29 mouse cellular contexts compared by ENCODE assay signal in genomic region chr2:75722893-75723292, GRCm38 (mm10). TPM values are rescaled to one million over a fixed set of nuclear protein-coding genes. Genes with fewer than 3 reads are reported as not detected.
DNase-seq lines count a peak whose midpoint lies in the region; ATAC-seq lines count a peak whose summit lies in the region.
"Had no signal": no experiment of that assay in that cellular context is flagged by ENCODE, and none has a peak within 500 bp of the region (broad histone marks: within the 10 kb centered on the region; RNA-seq: fewer than 3 reads in every experiment).

No protein-coding gene starts in this region.

- no peaks in the 10 kb centered on the region for H3K9me3 ChIP-seq in midbrain, embryonic 11.5 days (ENCODE audit: control insufficient read depth, low read length)
- H3K9me3 ChIP-seq in midbrain, embryonic 15.5 days, result no peaks in the 10 kb centered on the region
- no peaks in the 10 kb centered on the region for H3K9me3 ChIP-seq in intestine, embryonic 15.5 days
- H3K9me3 ChIP-seq: embryonic facial prominence, embryonic 10.5 days; embryonic facial prominence, embryonic 15.5 days; forebrain, embryonic 13.5 days; heart, embryonic 10.5 days; heart, embryonic 15.5 days; hindbrain, embryonic 12.5 days; limb, embryonic 13.5 days; liver, embryonic 15.5 days; midbrain, embryonic 12.5 days had no signal

- no peaks in the 10 kb centered on the region for H3K27me3 ChIP-seq in midbrain, embryonic 11.5 days (ENCODE audit: control insufficient read depth, insufficient read depth, low read length)
- H3K27me3 ChIP-seq in midbrain, embryonic 15.5 days (replicated peaks), result no peaks in the 10 kb centered on the region
- H3K27me3 ChIP-seq in intestine, embryonic 15.5 days (replicated peaks), result no peaks in the 10 kb centered on the region
- H3K27me3 ChIP-seq: embryonic facial prominence, embryonic 15.5 days; forebrain, embryonic 13.5 days; heart, embryonic 15.5 days; hindbrain, embryonic 12.5 days; limb, embryonic 13.5 days; liver, embryonic 15.5 days; midbrain, embryonic 12.5 days had no signal

- H3K4me3 ChIP-seq in midbrain, embryonic 11.5 days (ENCODE audit: low read depth, low read length), result no peak overlapping the region
- H3K4me3 ChIP-seq in midbrain, embryonic 15.5 days, result no peak overlapping the region
- no peak overlapping the region for H3K4me3 ChIP-seq in intestine, embryonic 15.5 days (replicated peaks)
- H3K4me3 ChIP-seq: embryonic facial prominence, embryonic 10.5 days; embryonic facial prominence, embryonic 15.5 days; forebrain, embryonic 13.5 days; heart, embryonic 10.5 days; heart, embryonic 15.5 days; hindbrain, embryonic 12.5 days; limb, embryonic 13.5 days; liver, embryonic 15.5 days; midbrain, embryonic 12.5 days had no signal

- H3K36me3 ChIP-seq in midbrain, embryonic 11.5 days (ENCODE audit: control insufficient read depth, insufficient read depth, low read length), result no peaks in the 10 kb centered on the region
- no peaks in the 10 kb centered on the region for H3K36me3 ChIP-seq in midbrain, embryonic 15.5 days (replicated peaks)
- H3K36me3 ChIP-seq in intestine, embryonic 15.5 days, result no peaks in the 10 kb centered on the region
- H3K36me3 ChIP-seq: embryonic facial prominence, embryonic 10.5 days; embryonic facial prominence, embryonic 15.5 days; heart, embryonic 10.5 days; heart, embryonic 15.5 days; hindbrain, embryonic 12.5 days; limb, embryonic 13.5 days; liver, embryonic 15.5 days; midbrain, embryonic 12.5 days had no signal

- no peak overlapping the region for H3K27ac ChIP-seq in midbrain, embryonic 11.5 days (ENCODE audit: low read depth, low read length)
- H3K27ac ChIP-seq in midbrain, embryonic 15.5 days, result no peak overlapping the region
- H3K27ac ChIP-seq in intestine, embryonic 15.5 days, result peak overlapping the region; percentile 27; the same call in 1 of the 2 replicates
- H3K27ac ChIP-seq: embryonic facial prominence, embryonic 10.5 days; embryonic facial prominence, embryonic 15.5 days; forebrain, embryonic 13.5 days; heart, embryonic 10.5 days; heart, embryonic 15.5 days; hindbrain, embryonic 12.5 days; hindbrain, postnatal 0 days; limb, embryonic 13.5 days; liver, embryonic 15.5 days; midbrain, embryonic 12.5 days had no signal

- peak; percentile 67 for DNase-seq in heart, adult 11 months
- DNase-seq in heart, postnatal 10 days, result no peak
- DNase-seq in midbrain, embryonic 11.5 days (ENCODE audit: low spot score, missing footprints), result peak; percentile 60
- DNase-seq in cerebellum, adult 18-20 months, result no peak
- no peak for DNase-seq in cerebellum, adult 9-10 months
- DNase-seq: cerebellum, adult 2 months; cerebellum, postnatal 25 days; gastrocnemius, postnatal 14 days; heart, postnatal 36 days; kidney, adult 18-20 months; kidney, postnatal 4 days; lung, postnatal 36 days; retina, postnatal 1 day; right cerebral cortex, postnatal 14 days; thymus, postnatal 14 days had no signal

- WGBS in midbrain, embryonic 11.5 days, result 84% methylated on average over 5 of the region's 5 CpGs
- 80% methylated on average over 5 of the region's 5 CpGs for WGBS in midbrain, embryonic 15.5 days
- WGBS in intestine, embryonic 15.5 days, result 59% methylated on average over 5 of the region's 5 CpGs

- ATAC-seq in midbrain, embryonic 11.5 days (ENCODE audit: low FRiP score), result no peak
- ATAC-seq in midbrain, embryonic 15.5 days (replicated peaks), result no peak
- ATAC-seq in intestine, embryonic 15.5 days, result 0 out of 2 replicates have a peak, but pooled peaks have one; percentile 34
- ATAC-seq: activated CD4-positive, CD25-positive, alpha-beta regulatory T cell, adult 4 months; CD4-positive, CD25-positive, alpha-beta regulatory T cell, adult 4 months; forebrain, embryonic 13.5 days; hindbrain, postnatal 0 days had no signal

- H3K9ac ChIP-seq in midbrain, embryonic 11.5 days (ENCODE audit: low read length), result no peak overlapping the region
- H3K9ac ChIP-seq in midbrain, embryonic 15.5 days, result no peak overlapping the region
- H3K9ac ChIP-seq in intestine, embryonic 15.5 days, result no peak overlapping the region
- H3K9ac ChIP-seq: embryonic facial prominence, embryonic 15.5 days; forebrain, embryonic 13.5 days; heart, embryonic 15.5 days; hindbrain, embryonic 12.5 days; limb, embryonic 13.5 days; liver, embryonic 15.5 days; midbrain, embryonic 12.5 days had no signal

- intact Hi-C loops in heart, postnatal 10 days (cut with DNase I), result no loop called here

- no peak overlapping the region for H3K4me2 ChIP-seq in midbrain, embryonic 11.5 days
- no peak overlapping the region for H3K4me2 ChIP-seq in midbrain, embryonic 15.5 days
- no peak overlapping the region for H3K4me2 ChIP-seq in intestine, embryonic 15.5 days (replicated peaks)
- H3K4me2 ChIP-seq: embryonic facial prominence, embryonic 15.5 days; forebrain, embryonic 13.5 days; heart, embryonic 15.5 days; hindbrain, embryonic 12.5 days; limb, embryonic 13.5 days; liver, embryonic 15.5 days; midbrain, embryonic 12.5 days had no signal

- no peaks in the 10 kb centered on the region for H3K4me1 ChIP-seq in midbrain, embryonic 11.5 days (ENCODE audit: control insufficient read depth, insufficient read depth, low read length)
- no peaks in the 10 kb centered on the region for H3K4me1 ChIP-seq in midbrain, embryonic 15.5 days
- no peaks in the 10 kb centered on the region for H3K4me1 ChIP-seq in intestine, embryonic 15.5 days (replicated peaks)
- H3K4me1 ChIP-seq: embryonic facial prominence, embryonic 10.5 days; embryonic facial prominence, embryonic 15.5 days; forebrain, embryonic 13.5 days; heart, embryonic 10.5 days; heart, embryonic 15.5 days; hindbrain, embryonic 12.5 days; limb, embryonic 13.5 days; liver, embryonic 15.5 days; midbrain, embryonic 12.5 days had no signal

RNA-seq across cellular contexts. Expression of gene Nfe2l2, which starts 18.5 kb away (rescaled TPM):
- 10 to 100 TPM; 63.5 to 64.6 TPM for total RNA-seq in heart, postnatal 10 days (2021)
- 27.0 and 31.8 TPM in 2 replicates for polyA plus RNA-seq in midbrain, embryonic 11.5 days (2014; fragmentation: Nextera tagmentation; extraction: Ambion mirVana)
- 11.5 and 12.3 TPM in 2 replicates for polyA plus RNA-seq in midbrain, embryonic 15.5 days (2015; fragmentation: Nextera tagmentation; extraction: Ambion mirVana)
- polyA plus RNA-seq in intestine, embryonic 15.5 days (2015; fragmentation: Nextera tagmentation; extraction: Ambion mirVana), result 89.3 and 93.6 TPM in 2 replicates

Comparison
In these comparisons a context has a peak if more than half of its experiments do, and no peak if none do; other contexts are left out.
1. DNase-seq: peak in heart, adult 11 months (single experiment) and midbrain, embryonic 11.5 days (single experiment); none in heart, postnatal 10 days (0 of 2), cerebellum, adult 18-20 months (0 of 2) and cerebellum, adult 9-10 months (single experiment).